Mouse (Mus musculus) liver, embryonic 14.5 days (tissue): ENCODE results near the gene Ms4a6c.

Experiments used
- CTCF ChIP-seq: IDR thresholded peaks from 2 replicates; pipeline ENCODE4 v1.5.1; 2016; ENCODE audit warnings: antibody characterized with exemption, low read depth, control low read depth
- EP300 ChIP-seq: IDR thresholded peaks from 2 replicates; pipeline ENCODE4 v1.6.1; 2016; ENCODE audit warnings: antibody characterized with exemption, low read depth

GRCm38 (mm10) chr19:11483941-11484340, 14.8 kb downstream of the Ms4a6c start:
- TF ChIP-seq CTCF (no peak), EP300 (no peak)
